Mouse (Mus musculus) bone marrow macrophage, adult 2 months (primary cell): ENCODE results near the gene Lipf. TPM values are rescaled to one million over a fixed set of nuclear protein-coding genes. Genes with fewer than 3 reads are reported as not detected.

Experiments
- H3K27ac ChIP-seq: 2 replicates; pipeline ENCODE4 v1.5.1; 2012; ENCODE audit warnings: low read depth, low read length; ENCODE audit not compliant: insufficient read depth
- H3K4me1 ChIP-seq: 2 replicates; pipeline ENCODE4 v1.6.1; 2012; ENCODE audit warnings: low read length; ENCODE audit not compliant: control insufficient read depth, insufficient read depth
- H3K4me3 ChIP-seq: 2 replicates; pipeline ENCODE4 v1.5.1; 2012; ENCODE audit warnings: mild to moderate bottlenecking, low read length, moderate library complexity; ENCODE audit not compliant: insufficient read depth
- CTCF ChIP-seq: IDR thresholded peaks from 2 replicates; pipeline ENCODE4 v1.5.1; 2012; ENCODE audit warnings: low read depth, mild to moderate bottlenecking, low read length, moderate library complexity
- POLR2A ChIP-seq: IDR thresholded peaks from 2 replicates; pipeline ENCODE4 v1.6.1; 2012; ENCODE audit warnings: mild to moderate bottlenecking, low read depth, low read length, borderline replicate concordance
- polyA plus RNA-seq: library from polyadenylated mRNA; stranded (reverse); fragments of >200 nt; gene quantifications from 2 replicates; pipeline ENCODE4 v1.2.4, GENCODE M21; 2012; ENCODE audit not compliant: missing spikeins, insufficient read depth, insufficient read length

The Lipf gene
- polyA plus RNA-seq = not detected in 2 replicates

DNA sequence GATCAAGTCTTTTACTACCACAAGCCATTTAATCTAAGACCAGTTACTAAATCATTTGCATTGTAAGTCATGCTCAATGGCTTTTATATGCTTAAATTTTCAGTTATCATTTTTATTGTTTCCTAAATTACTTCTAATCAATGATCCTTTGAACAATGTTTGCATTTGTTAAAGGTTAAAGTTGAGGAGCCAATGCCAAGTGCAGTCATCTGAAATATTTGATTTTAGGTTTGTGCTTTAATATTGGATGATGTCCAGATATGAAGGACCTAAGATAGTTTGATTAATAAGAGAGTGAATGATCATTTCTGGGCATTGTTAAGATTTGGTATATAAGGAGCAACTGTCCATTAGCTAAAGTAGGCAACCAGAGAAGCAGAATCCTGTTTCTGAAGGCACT lies at the start of gene Lipf:
Gene Lipf (plus strand): TSS at position 301 of the 400 bp plus-strand sequence.
- H3K27ac ChIP-seq = no peak within 1 kb of the TSS
- H3K4me1 ChIP-seq = no peaks in the 10 kb centered on the region
- H3K4me3 ChIP-seq = no peak within 1 kb of the TSS
- no peak for TF ChIP-seq CTCF
- TF ChIP-seq POLR2A = no peak

DNA sequence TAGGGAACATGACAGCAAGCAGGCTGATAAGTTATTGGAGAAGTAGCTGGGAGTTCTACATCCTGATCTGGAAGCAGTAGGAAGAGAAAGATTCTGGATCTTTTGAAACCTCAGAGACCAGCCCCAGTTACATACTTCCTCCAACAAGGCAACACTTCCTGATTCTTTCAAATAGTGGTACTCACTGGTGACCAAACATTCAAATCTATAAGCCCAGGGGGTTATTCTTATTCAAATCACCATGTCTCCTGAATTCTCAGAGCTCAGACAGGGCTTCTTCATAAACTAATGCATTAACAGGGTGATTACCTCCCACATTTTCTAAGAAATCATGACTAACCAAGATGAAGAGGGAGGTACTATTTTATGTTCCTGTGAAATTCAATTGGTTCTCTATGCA lies 36.9 kb upstream of the Lipf start:
- Histone ChIP-seq H3K27ac (no peak overlapping the region), H3K4me1 (no peaks in the 10 kb centered on the region), H3K4me3 (no peak overlapping the region)
- no peak for TF ChIP-seq CTCF
- no peak for TF ChIP-seq POLR2A

DNA sequence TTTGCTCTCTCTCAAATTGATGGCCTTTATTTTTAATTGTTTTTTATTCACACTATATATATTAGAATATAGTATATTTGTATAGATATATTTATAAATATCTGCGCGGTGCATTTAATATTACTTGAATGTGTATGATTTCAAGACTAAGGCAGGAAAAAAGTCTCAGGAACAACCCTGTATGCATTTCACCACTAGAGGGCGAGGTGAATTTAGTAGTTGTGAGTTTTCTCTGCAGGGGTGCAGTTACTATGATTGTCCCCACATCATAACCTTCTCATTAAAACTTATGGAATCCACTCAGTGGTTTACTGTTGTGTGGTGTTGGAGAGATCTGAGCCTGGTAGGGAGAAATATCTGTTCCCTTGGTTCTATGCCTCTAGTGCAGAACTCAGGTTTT lies 18.0 kb downstream of the Lipf start:
- no peak overlapping the region for H3K27ac ChIP-seq
- no peak overlapping the region for H3K4me3 ChIP-seq
- no peak for TF ChIP-seq CTCF
- TF ChIP-seq POLR2A = no peak
- H3K4me1 ChIP-seq = no peaks in the 10 kb centered on the region

- Histone ChIP-seq H3K4me1 (no peaks in the 10 kb centered on the region), H3K4me3 (no peak overlapping the region), H3K27ac (no peak overlapping the region)
- TF ChIP-seq CTCF (no peak), POLR2A (no peak)
Measured at GRCm38 (mm10) chr19:33983043-33983442, 22.1 kb downstream of the Lipf start.

DNA sequence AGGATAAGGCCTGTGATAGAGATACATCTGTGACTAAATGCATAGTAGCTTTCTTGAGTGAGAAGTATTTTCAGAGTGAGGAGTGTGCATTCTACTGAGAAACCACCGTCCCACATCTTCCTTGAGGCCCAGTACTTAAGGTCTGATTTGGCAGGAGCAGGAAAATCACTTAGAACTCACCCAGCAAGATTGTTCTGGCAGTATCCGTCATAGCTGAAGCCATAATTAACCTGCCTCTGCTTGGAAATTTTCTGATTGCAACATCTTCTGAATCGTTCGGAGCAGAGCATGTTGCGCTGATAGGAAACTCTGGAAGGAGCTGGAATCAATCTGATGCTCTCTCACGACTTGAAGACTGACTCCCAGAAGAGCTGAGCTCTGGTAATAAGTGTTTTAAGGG lies 47.0 kb downstream of the Lipf start, which contains the start of gene Lipk:
Gene Lipk (plus strand): TSS at position 289 of the 400 bp plus-strand sequence.
- Histone ChIP-seq H3K4me1 (no peaks in the 10 kb centered on the region), H3K27ac (no peak within 1 kb of the TSS), H3K4me3 (no peak within 1 kb of the TSS)
- no peak for TF ChIP-seq POLR2A
- TF ChIP-seq CTCF = no peak

DNA sequence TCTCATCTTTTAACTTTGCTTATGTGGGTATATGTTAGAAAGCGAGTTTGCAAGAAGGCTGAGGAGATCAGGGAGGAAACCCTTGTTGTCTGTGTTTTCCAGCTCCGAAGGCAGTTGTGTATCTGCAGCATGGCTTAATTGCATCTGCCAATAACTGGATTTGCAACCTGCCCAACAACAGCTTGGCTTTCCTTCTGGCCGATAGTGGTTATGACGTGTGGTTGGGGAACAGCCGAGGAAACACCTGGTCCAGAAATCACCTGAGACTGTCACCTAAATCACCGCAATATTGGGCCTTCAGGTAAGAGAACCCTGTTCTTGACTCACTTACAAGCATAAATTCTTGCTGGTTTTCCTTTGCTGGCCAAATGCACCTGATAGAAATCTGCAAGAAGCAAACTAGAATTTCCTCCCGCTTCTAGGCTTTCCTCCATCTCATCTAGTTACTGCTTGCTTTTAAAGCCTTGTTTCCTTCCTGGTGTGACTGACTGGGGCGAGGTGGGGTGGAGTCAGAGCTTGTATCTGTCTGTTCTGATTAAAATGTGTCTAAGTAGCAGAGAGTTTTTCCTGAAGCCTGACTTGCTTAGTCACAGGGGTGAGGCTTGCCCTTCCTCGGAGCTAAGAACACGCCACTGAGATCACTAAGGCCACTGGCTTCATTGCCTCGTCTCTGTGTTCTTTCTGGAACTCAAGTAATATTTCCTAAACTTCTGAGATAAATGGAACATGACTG lies 60.6 kb downstream of the Lipf start:
- Histone ChIP-seq H3K27ac (no peak overlapping the region), H3K4me3 (no peak overlapping the region), H3K4me1 (no peaks in the 10 kb centered on the region)
- TF ChIP-seq CTCF (no peak), POLR2A (no peak)

GRCm38 (mm10) chr19:34022759-34023158 lies 61.8 kb downstream of the Lipf start:
- no peaks in the 10 kb centered on the region for H3K4me1 ChIP-seq
- H3K27ac ChIP-seq = no peak overlapping the region
- no peak overlapping the region for H3K4me3 ChIP-seq
- TF ChIP-seq CTCF (no peak), POLR2A (no peak)

Other genes starting within 250 kb of the Lipf start
- gene Lipo2, start 209.8 kb upstream of the Lipf start, polyA plus RNA-seq = not detected in 2 replicates
- gene Lipo3, start 199.2 kb upstream of the Lipf start, polyA plus RNA-seq = 21.0 and 23.9 TPM in 2 replicates
- gene Lipo1, start 173.7 kb upstream of the Lipf start, polyA plus RNA-seq = 0.37 TPM in 1 of 2 replicates, not detected in the other
- not detected in 2 replicates for gene Lipk, start 47.1 kb downstream of the Lipf start, polyA plus RNA-seq
- 2.2 and 3.3 TPM in 2 replicates for gene Lipn, start 106.2 kb downstream of the Lipf start, polyA plus RNA-seq
- not detected in 2 replicates for gene Lipm, start 139.7 kb downstream of the Lipf start, polyA plus RNA-seq
- gene Ankrd22, start 204.9 kb downstream of the Lipf start, polyA plus RNA-seq = not detected in 2 replicates
- gene Stambpl1, start 231.0 kb downstream of the Lipf start, polyA plus RNA-seq = 28.3 and 30.3 TPM in 2 replicates